Mouse (Mus musculus): Measurements from ENCODE around the gene Tnrc6b. TPM values are rescaled to one million over a fixed set of nuclear protein-coding genes. Genes with fewer than 3 reads are reported as not detected.
"Not testable (repeated sequence)": the region's sequence is repeated elsewhere in the genome, so short reads cannot be mapped to it uniquely, and the experiment has no call there.

Gene Tnrc6b
- polyA plus RNA-seq, 1 experiment from 2014 or later, result 15.4 TPM

- H3K4me2 ChIP-seq (ENCODE audit: low read length), result no peak overlapping the region
- H3K36me3 ChIP-seq (ENCODE audit: control insufficient read depth, insufficient read depth, low read length), result peaks cover 86% of the 10 kb centered on the region
- H3K9me3 ChIP-seq (ENCODE audit: control insufficient read depth, low read length), result no peaks in the 10 kb centered on the region
- no peak overlapping the region for H3K27ac ChIP-seq (replicated peaks in 1 of 2; ENCODE audit: control insufficient read depth in 1 of 2, insufficient read depth in 1 of 2, low read depth in 2 of 2, low read length in 2 of 2)
- no peak overlapping the region for H3K9ac ChIP-seq (ENCODE audit: low read length)
- no peak overlapping the region for H3K4me3 ChIP-seq (ENCODE audit: control insufficient read depth in 1 of 2, insufficient read depth in 1 of 2, low read depth in 1 of 2, low read length in 2 of 2)
- peaks cover 3 to 7% of the 10 kb centered on the region in 2 experiments; a peak in 2 of 4 replicates for H3K4me1 ChIP-seq (ENCODE audit: control insufficient read depth in 2 of 2, insufficient read depth in 2 of 2, low read length in 2 of 2)
- ATAC-seq (ENCODE audit: insufficient number of reproducible peaks, insufficient read depth, low FRiP score, low read depth), result no peak
- WGBS, result 91% methylated on average over 7 of the region's 7 CpGs
- H3K27me3 ChIP-seq (ENCODE audit: control insufficient read depth, insufficient read depth, low read length), result no peaks in the 10 kb centered on the region
Measured at GRCm38 (mm10) chr15:80916621-80917020, 205.5 kb downstream of the Tnrc6b start.

- no peak overlapping the region for H3K4me2 ChIP-seq (ENCODE audit: low read length)
- WGBS, result 94% methylated on average over 3 of the region's 3 CpGs
- no peak overlapping the region for H3K27ac ChIP-seq (replicated peaks in 1 of 2; ENCODE audit: control insufficient read depth in 1 of 2, insufficient read depth in 1 of 2, low read depth in 2 of 2, low read length in 2 of 2)
- H3K27me3 ChIP-seq (ENCODE audit: control insufficient read depth, insufficient read depth, low read length), result no peaks in the 10 kb centered on the region
- H3K9me3 ChIP-seq (ENCODE audit: control insufficient read depth, low read length), result no peaks in the 10 kb centered on the region
- peaks cover 2 to 3% of the 10 kb centered on the region in 2 experiments; a peak in 2 of 4 replicates for H3K4me1 ChIP-seq (ENCODE audit: control insufficient read depth in 2 of 2, insufficient read depth in 2 of 2, low read length in 2 of 2)
- ATAC-seq (ENCODE audit: insufficient number of reproducible peaks, insufficient read depth, low FRiP score, low read depth), result no peak
- no peak overlapping the region for H3K9ac ChIP-seq (ENCODE audit: low read length)
- H3K4me3 ChIP-seq (ENCODE audit: control insufficient read depth in 1 of 2, insufficient read depth in 1 of 2, low read depth in 1 of 2, low read length in 2 of 2), result no peak overlapping the region
- peaks cover 88% of the 10 kb centered on the region for H3K36me3 ChIP-seq (ENCODE audit: control insufficient read depth, insufficient read depth, low read length)
Measured at GRCm38 (mm10) chr15:80920346-80920745, 209.2 kb downstream of the Tnrc6b start.

- Histone ChIP-seq H3K4me3 (ENCODE audit: control insufficient read depth in 1 of 2, insufficient read depth in 1 of 2, low read depth in 1 of 2, low read length in 2 of 2) (no peak overlapping the region), H3K27ac (replicated peaks in 1 of 2; ENCODE audit: control insufficient read depth in 1 of 2, insufficient read depth in 1 of 2, low read depth in 2 of 2, low read length in 2 of 2) (no peak overlapping the region), H3K9me3 (ENCODE audit: control insufficient read depth, low read length) (no peaks in the 10 kb centered on the region), H3K4me2 (ENCODE audit: low read length) (no peak overlapping the region), H3K36me3 (ENCODE audit: control insufficient read depth, insufficient read depth, low read length) (peaks cover 91% of the 10 kb centered on the region), H3K9ac (ENCODE audit: low read length) (no peak overlapping the region), H3K27me3 (ENCODE audit: control insufficient read depth, insufficient read depth, low read length) (no peaks in the 10 kb centered on the region), H3K4me1 (ENCODE audit: control insufficient read depth in 2 of 2, insufficient read depth in 2 of 2, low read length in 2 of 2) (no peaks in the 10 kb centered on the region)
- no peak for ATAC-seq (ENCODE audit: insufficient number of reproducible peaks, insufficient read depth, low FRiP score, low read depth)
- 91% methylated on average over 4 of the region's 4 CpGs for WGBS
Measured at GRCm38 (mm10) chr15:80921781-80922180, 210.7 kb downstream of the Tnrc6b start.

- WGBS, result 93% methylated on average over 2 of the region's 2 CpGs
- no peak for ATAC-seq (ENCODE audit: insufficient number of reproducible peaks, insufficient read depth, low FRiP score, low read depth)
Measured at GRCm38 (mm10) chr15:80924211-80924610, 213.1 kb downstream of the Tnrc6b start.

GRCm38 (mm10) chr15:80928811-80929355 lies 217.8 kb downstream of the Tnrc6b start:
- Histone ChIP-seq H3K4me3 (ENCODE audit: control insufficient read depth in 1 of 2, insufficient read depth in 1 of 2, low read depth in 1 of 2, low read length in 2 of 2) (no peak overlapping the region), H3K27me3 (ENCODE audit: control insufficient read depth, insufficient read depth, low read length) (no peaks in the 10 kb centered on the region), H3K4me1 (ENCODE audit: control insufficient read depth in 2 of 2, insufficient read depth in 2 of 2, low read length in 2 of 2) (no peaks in the 10 kb centered on the region; a peak in 1 of 4 replicates), H3K27ac (replicated peaks in 1 of 2; ENCODE audit: control insufficient read depth in 1 of 2, insufficient read depth in 1 of 2, low read depth in 2 of 2, low read length in 2 of 2) (no peak overlapping the region), H3K9ac (ENCODE audit: low read length) (no peak overlapping the region), H3K36me3 (ENCODE audit: control insufficient read depth, insufficient read depth, low read length) (peaks cover 77% of the 10 kb centered on the region), H3K9me3 (ENCODE audit: control insufficient read depth, low read length) (no peaks in the 10 kb centered on the region), H3K4me2 (ENCODE audit: low read length) (no peak overlapping the region)
- WGBS, result 76% methylated on average over 20 of the region's 20 CpGs
- ATAC-seq (ENCODE audit: insufficient number of reproducible peaks, insufficient read depth, low FRiP score, low read depth), result no peak

More at GRCm38 (mm10) chr15:80924211-80924610, 213.1 kb downstream of the Tnrc6b start:
- H3K27me3 ChIP-seq (ENCODE audit: control insufficient read depth, insufficient read depth, low read length), result no peaks in the 10 kb centered on the region
- no peaks in the 10 kb centered on the region for H3K9me3 ChIP-seq (ENCODE audit: control insufficient read depth, low read length)
- no peak overlapping the region for H3K4me2 ChIP-seq (ENCODE audit: low read length)
- peaks cover 91% of the 10 kb centered on the region for H3K36me3 ChIP-seq (ENCODE audit: control insufficient read depth, insufficient read depth, low read length)
- H3K4me1 ChIP-seq (ENCODE audit: control insufficient read depth in 2 of 2, insufficient read depth in 2 of 2, low read length in 2 of 2), result no peaks in the 10 kb centered on the region
- H3K9ac ChIP-seq (ENCODE audit: low read length), result no peak overlapping the region
- H3K27ac ChIP-seq (replicated peaks in 1 of 2; ENCODE audit: control insufficient read depth in 1 of 2, insufficient read depth in 1 of 2, low read depth in 2 of 2, low read length in 2 of 2), result no peak overlapping the region
- H3K4me3 ChIP-seq (ENCODE audit: control insufficient read depth in 1 of 2, insufficient read depth in 1 of 2, low read depth in 1 of 2, low read length in 2 of 2), result no peak overlapping the region

GRCm38 (mm10) chr15:80930048-80930571 lies 219.0 kb downstream of the Tnrc6b start:
- Histone ChIP-seq H3K4me2 (ENCODE audit: low read length) (no peak overlapping the region), H3K27me3 (ENCODE audit: control insufficient read depth, insufficient read depth, low read length) (no peaks in the 10 kb centered on the region), H3K9ac (ENCODE audit: low read length) (no peak overlapping the region), H3K4me1 (ENCODE audit: control insufficient read depth in 2 of 2, insufficient read depth in 2 of 2, low read length in 2 of 2) (no peaks in the 10 kb centered on the region; a peak in 1 of 4 replicates), H3K36me3 (ENCODE audit: control insufficient read depth, insufficient read depth, low read length) (peaks cover 76% of the 10 kb centered on the region), H3K9me3 (ENCODE audit: control insufficient read depth, low read length) (no peaks in the 10 kb centered on the region), H3K27ac (replicated peaks in 1 of 2; ENCODE audit: control insufficient read depth in 1 of 2, insufficient read depth in 1 of 2, low read depth in 2 of 2, low read length in 2 of 2) (no peak overlapping the region), H3K4me3 (ENCODE audit: control insufficient read depth in 1 of 2, insufficient read depth in 1 of 2, low read depth in 1 of 2, low read length in 2 of 2) (no peak overlapping the region)
- 15% methylated on average over 14 of the region's 16 CpGs for WGBS
- ATAC-seq (ENCODE audit: insufficient number of reproducible peaks, insufficient read depth, low FRiP score, low read depth), result no peak

- 85% methylated on average over 23 of the region's 23 CpGs for WGBS
- H3K36me3 ChIP-seq (ENCODE audit: control insufficient read depth, insufficient read depth, low read length), result peaks cover 75% of the 10 kb centered on the region
- not testable (repeated sequence) for H3K4me3 ChIP-seq (ENCODE audit: control insufficient read depth in 1 of 2, insufficient read depth in 1 of 2, low read depth in 1 of 2, low read length in 2 of 2); H3K27me3 ChIP-seq (ENCODE audit: control insufficient read depth, insufficient read depth, low read length); H3K4me2 ChIP-seq (ENCODE audit: low read length); H3K27ac ChIP-seq (replicated peaks in 1 of 2; ENCODE audit: control insufficient read depth in 1 of 2, insufficient read depth in 1 of 2, low read depth in 2 of 2, low read length in 2 of 2); H3K9me3 ChIP-seq (ENCODE audit: control insufficient read depth, low read length); H3K4me1 ChIP-seq (ENCODE audit: control insufficient read depth in 2 of 2, insufficient read depth in 2 of 2, low read length in 2 of 2); ATAC-seq (ENCODE audit: insufficient number of reproducible peaks, insufficient read depth, low FRiP score, low read depth); H3K9ac ChIP-seq (ENCODE audit: low read length)
Measured at GRCm38 (mm10) chr15:80930676-80931320, 219.7 kb downstream of the Tnrc6b start.

All from heart, embryonic 14.5 days (tissue).